Mouse (Mus musculus) C2C12 (cell line): ENCODE data around the gene Pgap2. TPM values are rescaled to one million over a fixed set of nuclear protein-coding genes. Genes with fewer than 3 reads are reported as not detected.

Experiments
- H3K27me3 ChIP-seq: one replicate; pipeline ENCODE4 v1.6.1; 2011; ENCODE audit not compliant: control insufficient read depth, insufficient read depth, insufficient read length
- H3K36me3 ChIP-seq: one replicate; pipeline ENCODE4 v1.6.1; 2011; ENCODE audit not compliant: control insufficient read depth, insufficient read depth
- H3K4me3 ChIP-seq: one replicate; pipeline ENCODE4 v1.5.1; 2011; ENCODE audit warnings: mild to moderate bottlenecking, control low read depth; ENCODE audit not compliant: poor library complexity, insufficient read depth, severe bottlenecking
- H3K79me2 ChIP-seq: one replicate; pipeline ENCODE4 v1.6.1; 2011; ENCODE audit not compliant: control insufficient read depth, insufficient read depth
- H3K79me3 ChIP-seq: one replicate; pipeline ENCODE4 v1.6.1; 2011; ENCODE audit warnings: low read depth, control low read depth
- H3ac ChIP-seq: one replicate; pipeline ENCODE3; 2011; ENCODE audit warnings: low read depth; ENCODE audit not compliant: control insufficient read depth, insufficient read length
- CEBPB ChIP-seq: IDR thresholded peaks from one replicate; pipeline ENCODE4 v1.6.1; 2011; ENCODE audit warnings: low read depth, mild to moderate bottlenecking, control low read depth, moderate library complexity
- CTCF ChIP-seq: IDR thresholded peaks from one replicate; pipeline ENCODE4 v1.5.1; 2011; ENCODE audit not compliant: control insufficient read depth, insufficient read depth, insufficient read length
- FOSL1 ChIP-seq: IDR thresholded peaks from one replicate; pipeline ENCODE4 v1.8.0; 2011; ENCODE audit warnings: mild to moderate bottlenecking, low read length; ENCODE audit not compliant: poor library complexity, insufficient read depth, severe bottlenecking
- MAX ChIP-seq: IDR thresholded peaks from one replicate; pipeline ENCODE4 v1.6.1; 2011; ENCODE audit warnings: mild to moderate bottlenecking, control low read depth
- MYOD1 ChIP-seq: IDR thresholded peaks from one replicate; pipeline ENCODE4 v1.6.1; 2011; ENCODE audit warnings: low read depth; ENCODE audit not compliant: control insufficient read depth, insufficient read length
- MYOG ChIP-seq: IDR thresholded peaks from one replicate; pipeline ENCODE4 v1.6.1; 2011; ENCODE audit not compliant: control insufficient read depth, insufficient read length; ENCODE audit errors: extremely low read depth
- USF1 ChIP-seq: IDR thresholded peaks from one replicate; pipeline ENCODE4 v1.6.1; 2011; ENCODE audit warnings: low read depth, mild to moderate bottlenecking, control low read depth, moderate library complexity
- long read RNA-seq, 2 experiments: library from polyadenylated mRNA; unstranded; transcript quantifications; one replicate each; pipeline ENCODE4 v2.0.0; 2019 to 2020
- polyA plus RNA-seq: library from polyadenylated mRNA; unstranded; fragments of >200 nt; fragmentation: generic; extraction: Trizol; gene quantifications from one replicate; pipeline ENCODE4 v1.2.1, GENCODE M21; 2012; ENCODE audit warnings: missing spikeins

Gene Pgap2
- 22.6 TPM for polyA plus RNA-seq
- long read RNA-seq, experiment 1, transcript Pgap2-201 (7 exons, 1,201 nt) = major isoform, 7 of 16 reads
- long read RNA-seq, experiment 1, partial matches to known transcripts = 2 of 16 reads
- long read RNA-seq, experiment 1, other reads (novel, unspliced or antisense) = 5 of 16 reads
- long read RNA-seq, experiment 2, transcript Pgap2-225 (7 exons, 2,034 nt) = minor isoform, 22 of 131 reads
- long read RNA-seq, experiment 2, transcript Pgap2-201 (7 exons, 1,201 nt) = major isoform, 36 of 131 reads
- long read RNA-seq, experiment 2, partial matches to known transcripts = 2 of 131 reads
- long read RNA-seq, experiment 2, other reads (novel, unspliced or antisense) = 63 of 131 reads

- Histone ChIP-seq H3K36me3 (peaks cover 4% of the 10 kb centered on the region), H3K79me3 (peaks cover 46% of the 10 kb centered on the region), H3K79me2 (peaks cover 47% of the 10 kb centered on the region), H3ac (peak within 1 kb of the TSS; percentile 89), H3K27me3 (no peaks in the 10 kb centered on the region), H3K4me3 (peak within 1 kb of the TSS; percentile 67)
- no peak for TF ChIP-seq CTCF
- TF ChIP-seq MAX = peak; percentile 43
- TF ChIP-seq FOSL1 = no peak
Observed at GRCm38 (mm10) chr7:102209756-102210721, at the start of gene Pgap2, which contains the start of gene Nup98. Gene Pgap2 (plus strand): TSS chr7:102210208. Gene Nup98 (minus strand): TSS chr7:102210176.

GRCm38 (mm10) chr7:102170300-102170699 is 39.7 kb upstream of the Pgap2 start:
- Histone ChIP-seq H3K27me3 (no peaks in the 10 kb centered on the region), H3K79me2 (no peaks in the 10 kb centered on the region), H3K36me3 (peaks cover 35% of the 10 kb centered on the region), H3ac (no peak overlapping the region), H3K4me3 (no peak overlapping the region), H3K79me3 (peaks cover 2% of the 10 kb centered on the region)
- no peak for TF ChIP-seq MYOG
- no peak for TF ChIP-seq CEBPB

GRCm38 (mm10) chr7:102183849-102184248 is 26.2 kb upstream of the Pgap2 start:
- H3K27me3 ChIP-seq = no peaks in the 10 kb centered on the region
- no peak overlapping the region for H3ac ChIP-seq
- peaks cover 3% of the 10 kb centered on the region for H3K79me3 ChIP-seq
- no peak overlapping the region for H3K4me3 ChIP-seq
- H3K79me2 ChIP-seq = no peaks in the 10 kb centered on the region
- TF ChIP-seq CEBPB = no peak
- TF ChIP-seq CTCF = no peak
- no peak for TF ChIP-seq USF1
- no peak for TF ChIP-seq MYOD1
- no peak for TF ChIP-seq MAX
- TF ChIP-seq MYOG = no peak
- no peak for TF ChIP-seq FOSL1
- peaks cover 84% of the 10 kb centered on the region for H3K36me3 ChIP-seq

DNA sequence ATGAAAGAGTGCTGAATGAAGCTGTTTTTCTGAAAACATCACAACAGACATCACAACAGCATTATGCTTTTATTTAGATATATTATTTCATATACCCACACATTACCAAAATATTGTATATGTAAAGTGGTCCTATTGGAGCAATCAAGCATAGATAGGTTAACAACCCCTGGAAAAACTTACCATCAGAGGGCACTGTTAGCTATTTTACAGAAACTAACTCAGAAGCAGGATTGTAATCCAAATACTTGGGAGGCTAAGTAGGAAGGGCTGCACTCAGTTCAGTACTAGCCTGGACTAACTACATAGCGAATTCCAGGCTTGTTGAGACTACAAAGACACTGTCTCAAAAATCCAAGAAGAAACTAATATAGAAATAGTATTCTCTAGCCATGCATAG is 17.7 kb upstream of the Pgap2 start:
- Histone ChIP-seq H3K27me3 (no peaks in the 10 kb centered on the region), H3K79me2 (peaks cover 29% of the 10 kb centered on the region), H3ac (no peak overlapping the region), H3K36me3 (peaks cover 63% of the 10 kb centered on the region), H3K4me3 (no peak overlapping the region), H3K79me3 (peaks cover 23% of the 10 kb centered on the region)
- TF ChIP-seq MYOD1 (no peak), MYOG (no peak), CEBPB (no peak), USF1 (no peak), CTCF (no peak), FOSL1 (no peak), MAX (no peak)

DNA sequence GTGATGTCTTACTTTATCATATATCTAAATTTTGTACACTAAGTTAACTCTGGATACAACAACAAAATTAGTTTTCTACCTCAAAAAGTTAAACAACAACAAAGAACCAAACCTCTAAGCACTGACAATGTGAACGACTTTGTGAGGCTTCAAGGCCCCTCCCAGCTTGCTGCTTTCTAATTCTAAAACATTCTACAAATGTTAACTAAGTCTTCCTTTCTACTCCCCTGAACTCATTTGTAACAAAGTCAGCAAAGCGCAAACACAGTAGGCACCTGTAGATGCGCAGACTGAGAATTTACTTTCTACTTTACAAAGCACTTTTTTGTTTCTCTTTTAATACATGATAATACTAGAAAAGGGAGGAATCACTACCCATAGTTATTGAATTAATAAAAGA is 9.4 kb upstream of the Pgap2 start:
- Histone ChIP-seq H3K79me3 (peaks cover 92% of the 10 kb centered on the region), H3K36me3 (peaks cover 9% of the 10 kb centered on the region), H3K4me3 (no peak overlapping the region), H3ac (no peak overlapping the region), H3K79me2 (peaks cover 100% of the 10 kb centered on the region), H3K27me3 (no peaks in the 10 kb centered on the region)
- TF ChIP-seq USF1 (no peak), MYOD1 (no peak), CEBPB (no peak), CTCF (no peak), FOSL1 (no peak), MAX (no peak), MYOG (no peak)
